Mouse (Mus musculus) gastrocnemius, postnatal 14 days (tissue): Measurements from ENCODE around the gene Spaar. TPM values are rescaled to one million over a fixed set of nuclear protein-coding genes. Genes with fewer than 3 reads are reported as not detected.
"Not testable (repeated sequence)": the region's sequence is repeated elsewhere in the genome, so short reads cannot be mapped to it uniquely, and the experiment has no call there.

Experiments
- DNase-seq: peaks from one replicate; pipeline ENCODE4 v3.0.0; 2021; ENCODE audit warnings: mixed read lengths
- intact Hi-C: fragments of 180-260 bp; cut with DNase I; formaldehyde crosslinking; loops from one replicate; pipeline ENCODE4 v1.15.1; 2025; ENCODE audit warnings: low total_unique reads
- total RNA-seq, 2 experiments: library from RNA; stranded (reverse); gene quantifications; 2 replicates each; pipeline ENCODE4 v1.2.3; 2021

Spaar gene
- total RNA-seq, 2 experiments from 2014 or later = 1.1 to 2.2 TPM

GRCm38 (mm10) chr4:43769374-43769773, 39.5 kb downstream of the Spaar start:
- intact Hi-C loops = no loop called here
- no peak for DNase-seq

GRCm38 (mm10) chr4:43770909-43771308, 41.1 kb downstream of the Spaar start, which contains the start of gene Olfr159:
TSS of gene Olfr159 (minus strand) at chr4:43771009.
- intact Hi-C loops = no loop called here
- no peak for DNase-seq

GRCm38 (mm10) chr4:43771626-43772025, 41.8 kb downstream of the Spaar start:
- no peak for DNase-seq
- intact Hi-C loops = loop anchor here (2.0 kb wide), 1 partner anchor 77 kb away; no protein-coding TSS in a partner anchor

- intact Hi-C loops = loop anchor here (2.0 kb wide), 1 partner anchor 76 kb away; no protein-coding TSS in a partner anchor
- DNase-seq = no peak
Observed at GRCm38 (mm10) chr4:43772304-43772703, 42.5 kb downstream of the Spaar start.

GRCm38 (mm10) chr4:43795296-43795695, 65.5 kb downstream of the Spaar start:
- intact Hi-C loops = no loop called here
- no peak for DNase-seq

- DNase-seq, intact Hi-C loops: not testable (repeated sequence)
Observed at GRCm38 (mm10) chr4:43795844-43796243, 66.0 kb downstream of the Spaar start.

- intact Hi-C loops = no loop called here
- DNase-seq = no peak
Observed at GRCm38 (mm10) chr4:43798936-43799335, 69.1 kb downstream of the Spaar start.

Other genes with a start within 250 kb of the Spaar start
- not detected for gene Sit1, start 246.3 kb upstream of the Spaar start, total RNA-seq
- gene Ccdc107, start 237.1 kb upstream of the Spaar start, total RNA-seq = 10 to 100 TPM; 25.7 to 25.9 TPM
- 1 to 10 TPM; 1.3 to 1.6 TPM for gene Arhgef39, start 230.3 kb upstream of the Spaar start, total RNA-seq
- gene Car9, start 223.1 kb upstream of the Spaar start, total RNA-seq = 1 to 10 TPM; 2.1 to 2.9 TPM
- gene Tpm2, start 206.3 kb upstream of the Spaar start, total RNA-seq = 1,000 to 10,000 TPM; 8,430 to 9,008 TPM
- 10 to 100 TPM; 38.7 to 45.6 TPM for gene Creb3, start 167.7 kb upstream of the Spaar start, total RNA-seq
- gene Tln1, start 167.3 kb upstream of the Spaar start, total RNA-seq = 10 to 100 TPM; 67.6 to 77.4 TPM
- 10 to 100 TPM; 21.9 to 22.3 TPM for gene Rgp1, start 151.3 kb upstream of the Spaar start, total RNA-seq
- 1 to 10 TPM; 5.1 to 6.2 TPM for gene Gba2, start 151.2 kb upstream of the Spaar start, total RNA-seq
- gene Msmp, start 145.5 kb upstream of the Spaar start, total RNA-seq = under 1 TPM in 1 of 2 experiments, not detected in 1; 0.29 TPM
- 10 to 100 TPM; 29.5 to 31.4 TPM for gene Npr2, start 98.1 kb upstream of the Spaar start, total RNA-seq
- gene Spag8, start 76.4 kb upstream of the Spaar start, total RNA-seq = not detected
- gene Hint2, start 73.6 kb upstream of the Spaar start, total RNA-seq = 10 to 100 TPM; 48.5 to 53.8 TPM
- 1 to 10 TPM; 8.2 to 9.7 TPM for gene Tmem8b, start 61.1 kb upstream of the Spaar start, total RNA-seq
- gene Fam221b, start 60.9 kb upstream of the Spaar start, total RNA-seq = under 1 TPM; 0.16 to 0.20 TPM
- not detected for gene Olfr70, start 29.2 kb upstream of the Spaar start, total RNA-seq
- not detected for gene Olfr71, start 19.8 kb upstream of the Spaar start, total RNA-seq
- 1 to 10 TPM; 1.9 to 2.7 TPM for gene Hrct1, start 2.8 kb upstream of the Spaar start, total RNA-seq
- not detected for gene Olfr159, start 41.0 kb downstream of the Spaar start, total RNA-seq
- not detected for gene Olfr156, start 93.9 kb downstream of the Spaar start, total RNA-seq
- not detected for gene Olfr157, start 110.2 kb downstream of the Spaar start, total RNA-seq
- not detected for gene Olfr155, start 121.5 kb downstream of the Spaar start, total RNA-seq
- 10 to 100 TPM in 1 of 2 experiments, 1 to 10 TPM in 1; 8.6 to 11.1 TPM for gene Reck, start 145.5 kb downstream of the Spaar start, total RNA-seq
- gene Glipr2, start 227.4 kb downstream of the Spaar start, total RNA-seq = 10 to 100 TPM in 1 of 2 experiments, 1 to 10 TPM in 1; 6.8 to 10.2 TPM